Mouse (Mus musculus): Measurements from ENCODE around the gene Prl4a1.
"Not testable (repeated sequence)": the region's sequence is repeated elsewhere in the genome, so short reads cannot be mapped to it uniquely, and the experiment has no call there.

The Prl4a1 gene

DNA sequence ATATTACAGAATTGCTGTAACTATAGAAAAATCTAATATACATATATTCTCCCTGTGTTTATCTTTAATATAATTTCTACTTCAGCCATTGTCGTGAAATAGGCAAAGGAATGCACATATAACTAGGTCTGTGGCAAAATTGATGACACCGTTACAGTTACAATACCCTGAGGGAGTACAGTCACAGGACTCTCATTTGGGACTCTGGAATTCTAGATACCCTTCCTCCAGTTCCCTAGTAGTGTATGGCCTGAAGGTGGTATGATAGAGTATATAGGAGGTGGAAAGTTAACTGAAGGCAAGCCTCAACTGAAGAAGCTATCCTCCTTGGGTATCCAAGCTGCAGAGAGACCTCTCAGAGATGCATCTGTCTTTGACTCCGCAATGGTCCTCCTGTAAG lies at the start of gene Prl4a1:
TSS of gene Prl4a1 (plus strand) at position 301 of the 400 bp plus-strand sequence.
- DNase-seq: no peak

DNA sequence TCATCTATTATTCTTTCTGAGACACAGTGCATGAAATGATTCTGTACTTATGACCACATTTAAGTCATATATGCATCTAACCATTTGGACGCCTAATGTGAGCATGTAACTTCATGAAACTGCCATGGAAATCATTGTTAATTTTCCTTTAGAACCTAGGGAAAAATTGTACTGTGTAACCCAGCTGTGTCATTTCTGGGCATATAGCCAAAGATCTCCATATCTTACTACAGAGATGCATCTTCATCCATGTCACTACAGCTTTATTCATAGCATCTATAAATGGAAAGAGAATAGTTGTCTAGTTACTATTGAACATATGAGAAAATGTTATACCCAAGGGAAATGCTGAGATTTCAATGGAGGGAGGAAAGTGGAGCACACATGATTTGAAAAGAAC lies 43.1 kb upstream of the Prl4a1 start:
- DNase-seq: no peak

DNA sequence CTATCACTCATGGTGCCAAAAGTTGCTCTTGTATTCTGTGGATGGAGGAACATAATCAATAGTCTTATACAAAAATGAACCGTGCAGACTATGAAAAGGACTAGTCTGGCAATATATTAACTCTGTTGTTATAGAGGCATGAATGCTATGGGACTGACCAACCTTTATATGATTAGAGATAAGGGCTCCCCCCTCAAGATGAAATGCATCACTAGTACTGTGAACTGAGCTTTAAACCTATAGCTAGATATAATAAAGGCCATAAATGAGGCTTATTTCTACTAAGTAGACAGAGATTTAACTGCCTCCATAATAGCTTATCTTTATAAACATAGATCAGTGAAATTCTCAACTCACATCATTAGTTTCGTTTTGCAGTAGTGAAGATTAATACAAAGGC lies 41.7 kb upstream of the Prl4a1 start:
- DNase-seq: not testable (repeated sequence)

DNA sequence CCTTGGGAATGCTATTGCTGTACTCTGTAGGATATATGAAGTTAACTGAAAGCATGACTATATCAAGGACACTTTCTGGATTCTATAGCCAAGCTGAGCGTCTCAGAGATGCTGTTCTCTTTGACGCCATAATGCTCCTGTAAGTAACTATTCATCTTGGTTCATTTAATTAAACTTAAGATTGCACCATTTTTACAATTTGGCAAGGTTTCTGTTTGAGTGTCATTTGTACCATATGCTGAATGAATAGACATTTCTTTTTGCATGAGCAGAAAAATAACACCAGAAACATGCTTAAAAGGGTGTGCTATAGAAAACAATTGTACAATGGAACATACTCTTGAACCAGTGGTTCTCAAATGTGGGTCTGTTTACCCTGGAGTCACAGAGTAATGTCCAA lies 38.4 kb upstream of the Prl4a1 start:
- no peak for DNase-seq

DNA sequence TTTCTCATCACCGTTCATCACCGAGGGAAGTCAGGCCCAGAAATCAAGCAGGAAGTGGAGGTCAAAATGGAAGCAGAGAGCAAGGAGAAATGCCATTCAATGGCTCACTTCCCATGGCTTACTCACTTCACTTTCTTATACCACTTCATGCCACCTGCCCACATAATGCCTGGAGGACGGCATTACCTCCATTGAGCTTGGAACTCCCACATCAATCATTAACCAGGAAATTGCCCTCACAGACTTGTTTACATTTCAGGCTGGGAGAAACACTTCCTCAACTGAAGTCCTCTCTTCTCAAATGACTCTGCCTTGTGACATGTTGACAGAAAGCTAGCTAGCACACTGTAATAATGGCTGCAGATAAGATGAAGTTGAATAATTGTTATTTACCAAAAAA lies 19.5 kb upstream of the Prl4a1 start:
- DNase-seq: peak in 1 of 2 experiments; percentile 15

DNA sequence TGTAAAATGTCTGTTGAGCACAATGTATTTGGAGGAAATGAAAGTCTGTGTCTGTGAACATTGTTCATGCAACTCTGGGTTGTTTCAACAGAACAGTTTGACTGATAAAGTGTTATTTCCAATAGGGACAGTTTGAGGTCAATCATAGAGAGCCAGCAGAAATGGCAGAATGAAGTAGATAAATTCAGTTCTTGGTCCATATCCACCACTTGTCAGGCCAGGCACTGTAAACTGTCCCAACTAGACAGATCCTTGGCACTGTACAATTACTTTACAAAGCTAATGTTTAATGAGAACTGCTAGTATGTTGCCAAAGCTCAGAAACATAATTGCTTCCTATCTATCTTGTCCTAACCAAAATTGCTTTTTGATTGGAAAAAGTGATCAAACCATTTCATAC lies 13.3 kb downstream of the Prl4a1 start:
- no peak for DNase-seq

DNA sequence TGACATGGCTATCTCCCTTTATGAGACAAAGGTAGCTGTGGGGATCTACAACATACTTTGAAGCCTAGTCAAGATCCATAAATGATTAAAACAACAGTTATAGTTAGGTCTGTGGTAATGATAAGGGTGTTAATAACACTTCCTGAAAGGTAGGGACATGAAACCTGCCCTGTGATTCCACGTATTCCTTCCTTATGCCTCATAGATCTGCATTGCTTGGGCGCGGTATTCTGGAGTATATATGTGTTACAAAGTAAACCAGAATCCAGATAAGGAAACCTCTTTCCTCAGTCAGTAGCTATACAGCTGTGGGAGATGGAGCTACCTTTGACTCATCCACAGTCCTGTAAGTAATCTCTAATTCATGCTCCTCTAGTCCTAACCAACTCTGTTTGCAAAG lies 53.3 kb downstream of the Prl4a1 start:
- no peak for DNase-seq

Measured in kidney, adult 8-10 months (tissue).